Mouse (Mus musculus) kidney, adult 18-20 months (tissue): ENCODE measurements around the gene Cdhr4.

ENCODE experiments used
- DNase-seq: peaks from one replicate; pipeline ENCODE4 v3.0.0; 2021

The Cdhr4 gene

GRCm38 (mm10) chr9:107975399-107976386 is 16.6 kb upstream of the Cdhr4 start, which contains the start of gene Uba7:
TSS of gene Uba7 (plus strand) at chr9:107975505.
- DNase-seq = peak; percentile 28

GRCm38 (mm10) chr9:107978815-107979214 is 13.5 kb upstream of the Cdhr4 start:
- no peak for DNase-seq

- no peak for DNase-seq
These were observed 10.4 kb upstream of the Cdhr4 start for GRCm38 (mm10) chr9:107981684-107982605.

GRCm38 (mm10) chr9:107982681-107983346 is 9.5 kb upstream of the Cdhr4 start, which contains the start of gene Gm20661:
TSS of gene Gm20661 (plus strand) at chr9:107983058.
- DNase-seq = peak; percentile 59

GRCm38 (mm10) chr9:107983421-107983890 is 8.8 kb upstream of the Cdhr4 start:
- peak; percentile 75 for DNase-seq

- DNase-seq = peak; percentile 13
These were observed 8.1 kb upstream of the Cdhr4 start for GRCm38 (mm10) chr9:107984052-107984753.

- DNase-seq = no peak
These were observed 7.6 kb upstream of the Cdhr4 start for GRCm38 (mm10) chr9:107984754-107985055.

- peak; percentile 91 for DNase-seq
These were observed 6.9 kb upstream of the Cdhr4 start, which contains the start of gene Inka1 for GRCm38 (mm10) chr9:107985131-107986119. TSS of gene Inka1 (minus strand) at chr9:107985879.

GRCm38 (mm10) chr9:107986376-107986775 is 5.9 kb upstream of the Cdhr4 start:
- DNase-seq = peak; percentile 82

GRCm38 (mm10) chr9:107987950-107988349 is 4.3 kb upstream of the Cdhr4 start:
- no peak for DNase-seq

GRCm38 (mm10) chr9:107993013-107993412 is 716 bp downstream of the Cdhr4 start:
- DNase-seq = no peak

- DNase-seq = no peak
These were observed 2.2 kb downstream of the Cdhr4 start for GRCm38 (mm10) chr9:107994464-107994863.

- no peak for DNase-seq
These were observed 3.2 kb downstream of the Cdhr4 start for GRCm38 (mm10) chr9:107995513-107995912.

- no peak for DNase-seq
These were observed 3.8 kb downstream of the Cdhr4 start, which contains the start of gene Gm20662 for GRCm38 (mm10) chr9:107996049-107996448. TSS of gene Gm20662 (plus strand) at chr9:107996349.

- peak; percentile 100 for DNase-seq
These were observed 9.8 kb downstream of the Cdhr4 start, which contains the start of gene Ip6k1 for GRCm38 (mm10) chr9:108001922-108002770. TSS of gene Ip6k1 (plus strand) at chr9:108002501.

GRCm38 (mm10) chr9:108002778-108003530 is 10.7 kb downstream of the Cdhr4 start:
- no peak for DNase-seq

- DNase-seq = peak; percentile 13
These were observed 11.2 kb downstream of the Cdhr4 start for GRCm38 (mm10) chr9:108003531-108003890.

- no peak for DNase-seq
These were observed 15.7 kb downstream of the Cdhr4 start for GRCm38 (mm10) chr9:108008041-108008440.

- no peak for DNase-seq
These were observed 18.1 kb downstream of the Cdhr4 start for GRCm38 (mm10) chr9:108010385-108010784.
